Mouse (Mus musculus): ENCODE measurements around the gene Mmp8. TPM values are rescaled to one million over a fixed set of nuclear protein-coding genes. Genes with fewer than 3 reads are reported as not detected.
A peak's percentile ranks its signal among the peaks of the same experiment; 100 is the strongest.

The Mmp8 gene
- polyA plus RNA-seq, 1 experiment, result 0.12 TPM

GRCm38 (mm10) chr9:7602982-7603742 is 44.9 kb downstream of the Mmp8 start:
- TF ChIP-seq POLR2A (IDR thresholded peaks at IDR 0.05; ENCODE audit: borderline replicate concordance, extremely low read depth, insufficient read depth, insufficient read length, poor library complexity, severe bottlenecking) (no peak), CTCF (IDR thresholded peaks at IDR 0.05; ENCODE audit: borderline replicate concordance, extremely low read depth, insufficient read depth, insufficient read length) (peak; percentile 93)
- peak; percentile 79 for DNase-seq (ENCODE audit: low read depth)

DNA sequence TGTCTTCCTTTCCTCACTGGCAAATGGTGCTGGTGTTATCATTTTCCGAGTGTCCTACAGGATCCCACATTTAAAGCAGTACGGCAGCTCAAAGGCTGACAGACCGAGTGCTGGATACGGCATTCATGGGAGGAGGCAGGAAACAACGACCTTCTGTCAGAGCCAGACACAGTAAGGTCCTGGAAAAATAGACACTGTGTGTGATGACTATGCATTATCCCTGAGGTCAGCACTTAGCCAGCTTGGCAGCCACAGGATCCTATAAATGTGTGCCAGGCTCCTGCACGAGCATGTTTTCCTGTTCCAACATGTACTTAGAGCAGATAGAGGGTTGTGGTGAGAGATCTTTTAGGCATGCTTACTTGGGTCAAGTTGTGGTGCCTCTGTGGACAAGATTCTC is 45.7 kb downstream of the Mmp8 start:
- TF ChIP-seq POLR2A (IDR thresholded peaks at IDR 0.05; ENCODE audit: borderline replicate concordance, extremely low read depth, insufficient read depth, insufficient read length, poor library complexity, severe bottlenecking) (no peak), CTCF (IDR thresholded peaks at IDR 0.05; ENCODE audit: borderline replicate concordance, extremely low read depth, insufficient read depth, insufficient read length) (no peak)
- no peak for DNase-seq (ENCODE audit: low read depth)

DNA sequence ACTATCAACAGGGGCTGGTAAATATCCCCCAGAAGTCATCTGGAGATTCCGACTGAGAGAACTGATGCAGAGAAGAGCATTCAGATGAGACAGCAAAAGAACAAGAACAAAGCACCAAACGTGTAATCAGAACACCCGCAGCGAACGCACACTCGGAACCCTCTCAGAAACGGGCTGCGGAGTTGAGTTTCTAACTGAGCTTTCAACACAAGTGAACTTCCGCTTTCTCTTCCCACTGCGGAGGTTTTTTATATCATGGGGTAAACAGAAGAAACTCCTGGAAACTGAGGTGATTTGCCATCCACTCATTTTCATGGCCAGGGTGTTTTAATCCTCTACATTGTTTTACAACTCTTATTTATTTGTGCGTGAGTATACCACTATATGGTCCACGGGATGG is 47.4 kb downstream of the Mmp8 start:
- no peak for TF ChIP-seq POLR2A (IDR thresholded peaks at IDR 0.05; ENCODE audit: borderline replicate concordance, extremely low read depth, insufficient read depth, insufficient read length, poor library complexity, severe bottlenecking)
- TF ChIP-seq CTCF (IDR thresholded peaks at IDR 0.05; ENCODE audit: borderline replicate concordance, extremely low read depth, insufficient read depth, insufficient read length), result no peak
- no peak for DNase-seq (ENCODE audit: low read depth)

Other genes starting within 250 kb of the Mmp8 start
- gene Mmp12, start 214.1 kb upstream of the Mmp8 start, polyA plus RNA-seq (2012; rRNA removed), result 0.04 TPM in 1 of 2 replicates, not detected in the other
- gene Mmp1b, start 170.4 kb upstream of the Mmp8 start, polyA plus RNA-seq (2012; rRNA removed), result not detected in 2 replicates
- gene Mmp3, start 112.6 kb upstream of the Mmp8 start, polyA plus RNA-seq (2012; rRNA removed), result 0.05 TPM in 1 of 2 replicates, not detected in the other
- not detected in 2 replicates for gene Mmp10, start 56.1 kb upstream of the Mmp8 start, polyA plus RNA-seq (2012; rRNA removed)
- gene Mmp27, start 12.9 kb downstream of the Mmp8 start, polyA plus RNA-seq (2012; rRNA removed), result 0.03 TPM in 1 of 2 replicates, not detected in the other
- not detected in 2 replicates for gene Mmp20, start 69.8 kb downstream of the Mmp8 start, polyA plus RNA-seq (2012; rRNA removed)
- not detected in 2 replicates for gene Mmp7, start 133.6 kb downstream of the Mmp8 start, polyA plus RNA-seq (2012; rRNA removed)
- gene Tmem123, start 205.6 kb downstream of the Mmp8 start, polyA plus RNA-seq (2012; rRNA removed), result 26.6 and 32.5 TPM in 2 replicates

Data from brain, embryonic 14.5 days (tissue).